In genomic region chr5:38195941-38196340, GRCm38 (mm10) we compare ENCODE assay signal across 27 mouse cellular contexts.
"Had no signal": no experiment of that assay in that cellular context is flagged by ENCODE, and none has a peak within 500 bp of the region (broad histone marks: within the 10 kb centered on the region; RNA-seq: fewer than 3 reads in every experiment).

No protein-coding gene starts in this region.

- H3K9me3 ChIP-seq: hindbrain, embryonic 10.5 days; hindbrain, embryonic 12.5 days; intestine, embryonic 15.5 days; limb, embryonic 10.5 days; limb, embryonic 12.5 days; liver, embryonic 13.5 days; liver, embryonic 15.5 days had no signal

- H3K4me1 ChIP-seq: intestine, embryonic 15.5 days; limb, embryonic 10.5 days; limb, embryonic 12.5 days; liver, embryonic 13.5 days; liver, embryonic 15.5 days had no signal

- H3K4me2 ChIP-seq: heart, embryonic 11.5 days; hindbrain, embryonic 12.5 days; hindbrain, embryonic 14.5 days; intestine, embryonic 15.5 days; limb, embryonic 12.5 days; liver, embryonic 11.5 days; liver, embryonic 13.5 days; liver, embryonic 15.5 days had no signal

- H3K27me3 ChIP-seq: hindbrain, embryonic 12.5 days; intestine, embryonic 15.5 days; limb, embryonic 12.5 days; liver, embryonic 13.5 days; liver, embryonic 15.5 days had no signal

- H3K27ac ChIP-seq: heart, adult 2 months; hindbrain, embryonic 10.5 days; hindbrain, embryonic 12.5 days; hindbrain, embryonic 14.5 days; intestine, embryonic 15.5 days; layer of hippocampus, adult 2 months; left cerebral cortex, adult 2 months; limb, embryonic 10.5 days; limb, embryonic 12.5 days; liver, embryonic 13.5 days; liver, embryonic 15.5 days had no signal

- DNase-seq: gastrocnemius, postnatal 14 days; gastrocnemius, postnatal 36 days; heart, adult 11 months; heart, adult 2 months; heart, postnatal 10 days; heart, postnatal 4 days; kidney, adult 18-20 months; kidney, adult 8-10 months; kidney, postnatal 10 days; kidney, postnatal 25 days; kidney, postnatal 4 days; liver; liver, embryonic 13.5 days had no signal

- H3K9ac ChIP-seq: hindbrain, embryonic 12.5 days; hindbrain, embryonic 14.5 days; intestine, embryonic 15.5 days; limb, embryonic 12.5 days; liver, embryonic 13.5 days; liver, embryonic 15.5 days had no signal

- ATAC-seq: hindbrain, embryonic 16.5 days; inflammation-experienced regulatory T-cells, adult 6 months; intestine, embryonic 15.5 days; intestine, postnatal 0 days had no signal

- H3K4me3 ChIP-seq: heart, adult 2 months; hindbrain, embryonic 10.5 days; hindbrain, embryonic 12.5 days; intestine, embryonic 15.5 days; layer of hippocampus, adult 2 months; left cerebral cortex, adult 2 months; limb, embryonic 10.5 days; limb, embryonic 12.5 days; liver, embryonic 13.5 days; liver, embryonic 15.5 days had no signal
